Mouse (Mus musculus) embryonic facial prominence, embryonic 10.5 days (tissue): ENCODE measurements around the gene M1ap. TPM values are rescaled to one million over a fixed set of nuclear protein-coding genes. Genes with fewer than 3 reads are reported as not detected.

Experiments
- DNase-seq: peaks from one replicate; pipeline ENCODE4 v3.0.0-alpha.2; 2017; ENCODE audit warnings: low spot score
- H3K27ac ChIP-seq: fragments of 300-500 bp; sonication (generic); replicated peaks from 2 replicates; pipeline ENCODE4 v1.5.1; 2016; ENCODE audit warnings: mild to moderate bottlenecking
- H3K27me3 ChIP-seq: fragments of 300-500 bp; sonication (generic); replicated peaks from 2 replicates; pipeline ENCODE4 v1.6.1; 2016; ENCODE audit warnings: low read depth, mild to moderate bottlenecking; ENCODE audit not compliant: poor library complexity, severe bottlenecking
- H3K36me3 ChIP-seq: fragments of 300-500 bp; sonication (generic); replicated peaks from 2 replicates; pipeline ENCODE4 v1.6.1; 2016; ENCODE audit warnings: mild to moderate bottlenecking, moderate library complexity
- H3K4me1 ChIP-seq: fragments of 300-500 bp; sonication (generic); 2 replicates; pipeline ENCODE4 v1.6.1; 2016
- H3K4me3 ChIP-seq: fragments of 300-500 bp; sonication (generic); 2 replicates; pipeline ENCODE4 v1.5.1; 2016; ENCODE audit warnings: mild to moderate bottlenecking, moderate library complexity
- H3K9me3 ChIP-seq: fragments of 300-500 bp; sonication (generic); 2 replicates; pipeline ENCODE4 v1.6.1; 2016; ENCODE audit warnings: mild to moderate bottlenecking
- WGBS: fragments of 180-500 bp; shearing (Covaris S2); methylation state at CpG from one replicate; pipeline ENCODE4 v1.1.7; 2016; 5-methylcytosine and 5-hydroxymethylcytosine counted together
- polyA plus RNA-seq: library from polyadenylated mRNA; unstranded; fragments of >200 nt; fragmentation: Nextera tagmentation; extraction: Ambion mirVana; gene quantifications from 2 replicates; pipeline ENCODE4 v1.2.1, GENCODE M21; 2016

Gene M1ap
- polyA plus RNA-seq, 1 experiment from 2014 or later, result 0.56 TPM

DNA sequence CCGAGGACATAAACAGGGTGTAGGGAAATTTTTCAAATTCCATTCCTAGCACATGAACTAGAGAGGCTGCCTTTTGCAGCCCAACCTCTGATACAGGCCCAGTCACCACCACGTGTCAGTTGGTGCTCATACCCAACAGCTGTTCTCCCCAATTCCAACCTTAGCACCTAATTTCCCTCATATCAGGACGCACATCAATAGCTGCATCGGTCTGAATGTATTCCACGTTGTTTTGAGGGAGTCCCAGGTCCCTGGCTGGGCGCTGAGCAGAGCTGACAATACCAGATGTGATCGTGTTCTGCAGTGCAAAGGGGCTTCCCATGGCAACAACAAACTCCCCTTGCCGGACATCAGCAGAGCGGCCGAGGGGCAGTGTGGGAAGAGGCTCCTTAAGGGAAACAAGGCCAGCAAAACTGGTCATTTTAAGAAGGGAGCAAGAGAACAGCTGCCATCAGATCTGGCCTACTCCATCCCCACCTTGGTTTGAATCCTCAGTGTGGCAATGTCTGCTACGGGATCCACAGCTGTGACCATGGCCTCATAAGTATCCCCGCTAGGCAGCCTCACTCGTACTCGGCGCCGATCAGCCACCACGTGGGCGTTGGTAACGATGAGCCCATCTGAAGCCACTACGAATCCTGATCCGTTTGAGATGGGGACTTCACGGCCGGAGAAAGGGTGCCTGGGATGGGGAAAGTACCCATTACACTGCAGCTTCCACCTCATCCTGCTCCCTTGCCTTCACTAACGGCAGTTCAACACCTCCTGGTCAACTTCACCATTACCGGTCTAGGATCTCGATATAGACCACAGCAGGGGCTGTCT, 106.6 kb downstream of the M1ap start:
- Histone ChIP-seq H3K4me1 (peaks cover 33% of the 10 kb centered on the region), H3K9me3 (no peaks in the 10 kb centered on the region), H3K27me3 (no peaks in the 10 kb centered on the region), H3K27ac (peak overlapping the region; percentile 93), H3K4me3 (peak overlapping the region; percentile 86), H3K36me3 (peaks cover 50% of the 10 kb centered on the region)
- DNase-seq, result peak; percentile 62
- WGBS, result 3% methylated on average over 26 of the region's 26 CpGs

DNA sequence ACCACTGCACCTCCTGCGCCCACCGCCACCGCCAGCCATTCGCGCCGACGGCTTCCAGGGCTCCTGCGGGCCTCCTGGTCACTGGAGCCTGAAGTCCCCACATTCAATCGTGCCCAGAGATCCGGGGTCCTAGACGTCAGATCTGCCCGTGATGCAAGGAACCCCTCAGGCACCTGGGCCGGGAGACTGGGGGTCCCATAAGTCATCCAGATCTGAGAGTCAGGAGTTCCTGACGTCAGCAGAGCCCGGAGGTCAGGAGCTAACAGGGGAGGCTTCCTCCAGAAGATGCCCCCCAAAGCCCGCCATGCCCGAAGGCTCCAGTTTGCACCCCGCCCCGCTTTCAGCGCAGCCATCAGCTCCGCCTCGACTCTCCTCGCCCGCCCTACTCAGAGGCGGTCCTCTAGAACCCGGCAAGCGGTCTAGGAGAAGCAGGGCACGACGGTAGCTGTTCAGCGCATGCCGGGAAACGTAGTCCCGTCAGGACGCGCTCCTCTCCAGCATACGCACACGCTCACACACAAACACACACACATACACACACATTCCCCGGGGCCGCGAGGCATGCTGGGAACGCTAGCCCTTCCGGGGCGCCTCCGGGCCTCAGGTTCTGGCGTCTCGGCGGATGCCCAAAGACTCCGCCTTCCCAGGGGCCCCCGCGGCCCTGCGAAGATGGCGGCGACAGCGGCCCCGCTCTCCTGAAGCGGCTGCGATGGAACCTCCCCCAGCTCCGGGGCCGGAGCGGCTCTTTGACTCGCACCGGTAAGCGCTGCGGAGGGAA, 107.6 kb downstream of the M1ap start, which contains the start of gene Aup1:
TSS of gene Aup1 (plus strand) at position 448 of the 778 bp plus-strand sequence.
- Histone ChIP-seq H3K27ac (peak within 1 kb of the TSS; percentile 93), H3K4me1 (peaks cover 33% of the 10 kb centered on the region), H3K27me3 (peaks cover 5% of the 10 kb centered on the region), H3K4me3 (peak within 1 kb of the TSS; percentile 86), H3K9me3 (no peaks in the 10 kb centered on the region), H3K36me3 (peaks cover 51% of the 10 kb centered on the region)
- WGBS, result under 1% methylated on average over 64 of the region's 64 CpGs
- peak; percentile 96 for DNase-seq

DNA sequence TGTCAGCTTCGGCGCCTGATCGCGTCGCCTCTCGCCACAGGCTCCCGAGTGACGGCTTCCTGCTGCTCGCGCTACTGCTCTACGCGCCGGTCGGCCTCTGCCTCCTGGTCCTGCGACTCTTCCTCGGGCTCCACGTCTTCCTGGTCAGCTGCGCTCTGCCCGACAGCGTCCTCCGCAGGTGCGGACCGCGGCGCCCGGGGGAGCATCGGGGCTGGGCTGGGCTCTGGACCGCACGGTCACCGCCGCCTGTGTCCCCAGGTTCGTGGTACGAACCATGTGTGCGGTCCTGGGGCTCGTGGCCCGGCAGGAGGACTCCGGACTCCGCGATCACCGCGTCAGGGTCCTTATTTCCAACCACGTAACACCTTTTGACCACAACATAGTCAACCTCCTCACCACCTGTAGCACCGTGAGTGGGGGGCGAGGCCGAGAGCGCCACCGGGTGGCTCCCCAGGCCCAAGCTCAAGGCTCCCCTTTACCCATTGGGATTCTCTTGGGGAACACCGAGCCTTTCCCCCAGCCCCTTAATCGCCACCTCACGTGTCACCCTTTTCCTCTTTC, 108.2 kb downstream of the M1ap start, which contains the start of gene Htra2:
TSS of gene Htra2 (minus strand) at position 403 of the 561 bp plus-strand sequence.
- no peaks in the 10 kb centered on the region for H3K9me3 ChIP-seq
- H3K27me3 ChIP-seq, result peaks cover 10% of the 10 kb centered on the region
- peak within 1 kb of the TSS; percentile 93 for H3K27ac ChIP-seq
- H3K4me3 ChIP-seq, result peak within 1 kb of the TSS; percentile 86
- DNase-seq, result peak; percentile 61
- peaks cover 33% of the 10 kb centered on the region for H3K4me1 ChIP-seq
- WGBS, result under 1% methylated on average over 50 of the region's 50 CpGs
- H3K36me3 ChIP-seq, result peaks cover 50% of the 10 kb centered on the region

DNA sequence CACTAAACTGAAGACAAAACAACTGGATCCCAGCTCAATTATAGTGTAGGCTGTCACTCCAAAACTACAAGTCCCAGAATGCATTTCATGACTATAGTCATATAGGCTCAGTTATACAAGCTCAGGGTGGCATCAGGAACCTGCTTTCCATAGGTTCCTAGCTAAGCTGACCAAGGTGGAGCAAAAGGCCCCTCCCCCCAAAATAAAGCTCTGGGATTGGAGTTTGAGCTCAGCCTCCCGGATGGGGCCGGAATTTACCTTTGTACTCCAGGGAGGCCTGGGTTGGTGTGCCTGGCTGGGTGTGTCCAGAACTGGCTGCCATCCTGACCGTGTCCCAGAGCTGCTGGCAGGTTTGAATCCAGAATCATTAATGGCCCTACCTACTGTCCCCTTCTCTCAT, 111.1 kb downstream of the M1ap start, which contains the start of gene Dqx1:
TSS of gene Dqx1 (plus strand) at position 55 of the 400 bp plus-strand sequence.
- H3K4me1 ChIP-seq, result peaks cover 35% of the 10 kb centered on the region
- no peak within 1 kb of the TSS for H3K4me3 ChIP-seq

DNA sequence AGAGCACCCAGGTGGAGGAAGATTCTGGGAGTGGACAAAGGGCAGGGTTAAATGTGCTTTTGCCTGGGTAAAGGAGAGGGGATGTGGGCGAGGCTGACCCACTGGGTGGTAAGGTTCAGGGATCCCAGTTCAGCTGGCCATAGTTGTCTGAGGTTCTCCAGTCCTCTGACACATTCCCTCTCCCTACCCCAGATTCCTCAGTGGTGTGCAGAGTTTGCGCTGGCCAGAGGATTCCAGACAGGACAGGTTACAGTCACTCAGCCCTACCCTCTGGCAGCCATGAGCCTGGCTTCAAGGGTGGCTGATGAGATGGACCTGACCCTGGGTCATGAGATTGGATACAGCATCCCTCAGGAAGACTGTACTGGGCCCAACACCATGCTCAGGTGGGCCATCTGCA, 112.0 kb downstream of the M1ap start:
- Histone ChIP-seq H3K4me1 (peaks cover 25% of the 10 kb centered on the region), H3K4me3 (no peak overlapping the region), H3K9me3 (no peaks in the 10 kb centered on the region), H3K27me3 (peaks cover 48% of the 10 kb centered on the region), H3K27ac (no peak overlapping the region), H3K36me3 (peaks cover 28% of the 10 kb centered on the region)
- WGBS, result 84% methylated on average over 2 of the region's 2 CpGs
- DNase-seq, result no peak

More for the DNA sequence above, 111.1 kb downstream of the M1ap start, which contains the start of gene Dqx1:
- WGBS, result 50% methylated on average over 3 of the region's 3 CpGs
- peaks cover 38% of the 10 kb centered on the region for H3K27me3 ChIP-seq
- DNase-seq, result no peak
- H3K27ac ChIP-seq, result no peak within 1 kb of the TSS
- peaks cover 28% of the 10 kb centered on the region for H3K36me3 ChIP-seq
- H3K9me3 ChIP-seq, result no peaks in the 10 kb centered on the region

DNA sequence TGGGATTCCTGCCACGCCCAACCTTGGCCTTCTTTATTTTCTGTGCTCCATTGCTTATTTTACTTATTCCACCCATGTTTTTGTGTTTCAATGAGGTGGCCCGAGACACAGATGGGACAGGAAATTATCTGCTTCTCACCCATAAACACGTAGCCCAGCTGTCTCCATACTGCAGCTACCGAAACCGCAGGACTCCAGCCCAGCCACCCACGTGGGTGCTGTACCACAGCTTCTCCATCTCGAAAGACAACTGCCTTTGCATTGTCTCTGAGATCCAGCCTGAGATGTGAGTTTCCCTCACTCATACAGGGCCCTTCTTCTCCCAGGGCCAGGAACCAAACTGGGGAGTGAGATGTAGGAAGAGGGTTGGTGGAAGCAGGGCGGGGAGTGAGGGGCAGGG, 119.3 kb downstream of the M1ap start:
- Histone ChIP-seq H3K4me1 (peaks cover 38% of the 10 kb centered on the region), H3K27me3 (peaks cover 100% of the 10 kb centered on the region), H3K9me3 (no peaks in the 10 kb centered on the region), H3K27ac (no peak overlapping the region), H3K4me3 (no peak overlapping the region), H3K36me3 (no peaks in the 10 kb centered on the region)
- DNase-seq, result no peak
- 37% methylated on average over 8 of the region's 8 CpGs for whole genome bisulfite sequencing

DNA sequence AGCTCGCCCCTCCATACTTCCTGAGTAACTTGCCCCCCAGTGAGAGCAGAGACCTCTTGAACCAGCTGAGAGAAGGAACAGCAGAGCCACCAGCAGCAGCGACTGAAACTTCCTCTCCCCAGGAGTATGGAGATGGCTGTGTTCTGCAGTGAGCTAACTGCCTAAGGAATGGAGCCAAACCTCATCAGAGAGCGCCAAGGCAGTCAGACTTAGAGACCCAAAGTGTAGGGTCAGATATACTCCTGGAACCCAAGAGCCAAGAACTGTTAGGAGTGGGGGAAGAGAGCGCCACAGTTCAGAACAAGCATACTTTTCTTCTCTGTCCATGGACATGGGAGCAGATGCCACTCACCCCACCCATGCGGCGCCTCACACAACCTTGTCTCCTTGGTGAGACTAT, 119.7 kb downstream of the M1ap start:
- H3K36me3 ChIP-seq, result no peaks in the 10 kb centered on the region
- no peak for DNase-seq
- H3K27me3 ChIP-seq, result peaks cover 100% of the 10 kb centered on the region
- no peak overlapping the region for H3K27ac ChIP-seq
- whole genome bisulfite sequencing, result 28% methylated on average over 6 of the region's 6 CpGs
- H3K4me1 ChIP-seq, result peaks cover 42% of the 10 kb centered on the region
- H3K4me3 ChIP-seq, result no peak overlapping the region
- no peaks in the 10 kb centered on the region for H3K9me3 ChIP-seq

DNA sequence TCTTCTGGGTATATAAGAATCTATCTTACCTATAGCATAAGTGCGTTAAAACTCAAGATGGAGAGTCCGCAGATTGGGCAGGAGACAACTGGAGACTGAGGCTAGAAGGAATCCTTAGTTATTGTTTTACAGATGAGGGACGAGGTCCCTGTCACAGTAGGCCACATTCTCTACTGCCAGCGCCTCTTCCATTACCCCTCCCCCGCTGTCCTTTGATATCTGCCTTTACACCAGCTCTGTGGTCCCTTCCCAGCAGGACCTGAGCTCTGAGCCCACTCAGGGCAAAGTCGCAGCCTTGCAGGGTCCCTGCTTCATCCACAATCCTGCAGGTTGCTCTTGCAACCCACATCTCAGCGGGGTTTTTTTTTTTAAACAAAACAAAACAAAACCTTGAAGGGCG, 121.5 kb downstream of the M1ap start:
- Histone ChIP-seq H3K27ac (no peak overlapping the region), H3K4me1 (peaks cover 47% of the 10 kb centered on the region), H3K9me3 (no peaks in the 10 kb centered on the region), H3K4me3 (peak overlapping the region; percentile 51), H3K36me3 (no peaks in the 10 kb centered on the region), H3K27me3 (peaks cover 100% of the 10 kb centered on the region)
- no peak for DNase-seq
- 2% methylated on average over 8 of the region's 8 CpGs for WGBS

DNA sequence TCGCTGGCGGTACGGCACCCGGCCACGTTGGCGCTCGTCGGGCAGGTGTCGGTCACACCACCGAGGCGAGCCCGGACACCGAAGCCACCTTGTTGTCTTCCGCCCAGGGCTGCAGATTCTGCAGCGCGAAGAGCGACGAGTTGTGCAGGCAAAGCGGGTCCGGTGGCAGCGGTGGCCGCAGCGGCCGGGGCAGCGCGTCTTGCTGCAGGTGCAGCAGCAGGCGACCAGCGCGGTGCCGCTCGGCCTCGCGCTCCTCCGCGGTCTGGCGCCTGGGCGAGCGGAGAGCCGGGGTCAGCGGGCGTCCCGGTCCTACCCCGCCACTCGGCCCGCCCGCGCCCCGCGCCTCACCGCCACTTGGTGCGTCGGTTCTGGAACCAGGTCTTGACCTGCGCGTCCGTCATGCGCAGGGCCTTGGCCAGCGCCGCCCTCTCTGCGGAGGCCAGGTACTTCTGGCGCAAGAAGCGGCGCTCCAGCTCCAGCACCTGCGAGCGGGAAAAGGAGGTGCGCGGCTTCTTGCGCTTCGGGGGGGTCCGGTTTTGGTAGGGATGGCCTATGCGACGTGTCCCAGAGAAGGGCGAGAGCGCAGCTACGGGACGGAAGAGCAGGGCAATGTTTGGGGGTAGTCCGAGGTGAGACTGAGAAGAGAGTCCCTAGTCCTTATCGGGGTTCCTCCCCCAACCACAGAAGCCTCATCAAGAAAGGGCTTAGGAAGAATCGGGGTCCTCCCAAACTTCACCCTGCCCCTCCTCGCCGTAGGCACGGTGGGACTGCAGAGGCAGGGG, 122.2 kb downstream of the M1ap start:
- no peaks in the 10 kb centered on the region for H3K9me3 ChIP-seq
- H3K27me3 ChIP-seq, result peaks cover 100% of the 10 kb centered on the region
- DNase-seq, result peak; percentile 67
- under 1% methylated on average over 81 of the region's 81 CpGs for WGBS
- 0 out of 2 replicates have a peak overlapping the region, but pooled peaks have one; percentile 14 for H3K27ac ChIP-seq
- H3K36me3 ChIP-seq, result no peaks in the 10 kb centered on the region
- peak overlapping the region; percentile 51 for H3K4me3 ChIP-seq
- H3K4me1 ChIP-seq, result peaks cover 47% of the 10 kb centered on the region

DNA sequence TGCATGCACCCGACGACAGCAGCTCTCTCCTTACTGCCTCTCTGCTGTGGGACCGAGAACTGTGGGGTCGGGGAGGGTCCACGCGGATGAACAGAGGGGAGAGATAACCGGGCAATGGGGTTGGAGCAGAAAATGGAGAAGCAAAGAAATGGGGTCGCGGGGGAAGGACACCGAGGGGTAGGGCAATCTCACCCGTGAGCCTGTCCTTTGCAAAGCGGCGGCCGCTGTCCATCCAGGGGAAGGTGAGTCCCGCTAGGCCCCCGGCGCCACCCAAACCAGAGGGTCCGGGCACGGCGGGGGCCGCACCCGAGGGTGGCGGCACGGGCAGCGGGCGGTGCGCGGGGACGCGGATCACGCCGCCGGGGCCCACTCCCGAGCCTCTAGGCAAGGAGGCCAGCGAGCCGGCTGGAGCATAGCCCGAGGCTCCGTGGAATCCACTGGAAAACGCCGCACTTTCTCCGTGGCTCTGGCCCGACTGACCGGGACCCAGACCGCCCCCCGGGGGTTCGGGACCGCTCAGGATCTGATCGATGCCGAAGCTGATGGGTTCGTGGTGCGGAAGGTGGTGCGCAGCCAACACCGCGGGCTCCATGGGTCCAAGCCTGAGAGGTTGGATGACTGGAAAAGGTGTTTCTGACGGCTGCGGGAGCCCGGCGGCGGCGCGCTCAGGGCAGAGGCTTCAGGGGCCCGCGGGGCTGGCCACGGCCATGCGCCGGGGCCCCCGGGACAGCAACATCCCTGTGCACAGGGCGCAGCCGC, 123.0 kb downstream of the M1ap start:
- peak overlapping the region; percentile 24; the same call in 1 of the 2 replicates for H3K27ac ChIP-seq

DNA sequence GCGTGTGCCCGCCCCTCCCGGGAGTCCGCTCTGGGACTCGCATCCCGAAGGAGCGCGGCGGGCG, 123.4 kb downstream of the M1ap start, which contains the start of gene Tlx2:
TSS of gene Tlx2 (minus strand) at position 47 of the 64 bp plus-strand sequence.
- DNase-seq, result no peak
- Histone ChIP-seq H3K4me1 (peaks cover 43% of the 10 kb centered on the region), H3K27ac (peak within 1 kb of the TSS; percentile 24; the same call in 1 of the 2 replicates), H3K27me3 (peaks cover 100% of the 10 kb centered on the region), H3K36me3 (no peaks in the 10 kb centered on the region), H3K9me3 (no peaks in the 10 kb centered on the region), H3K4me3 (peak within 1 kb of the TSS; percentile 51)
- 0% methylated on average over 10 of the region's 10 CpGs for WGBS

More for the DNA sequence above, 123.0 kb downstream of the M1ap start:
- peak; percentile 72 for DNase-seq
- H3K36me3 ChIP-seq, result no peaks in the 10 kb centered on the region
- no peaks in the 10 kb centered on the region for H3K9me3 ChIP-seq
- H3K4me1 ChIP-seq, result peaks cover 43% of the 10 kb centered on the region
- WGBS, result 1% methylated on average over 69 of the region's 69 CpGs
- peaks cover 100% of the 10 kb centered on the region for H3K27me3 ChIP-seq
- peak overlapping the region; percentile 51 for H3K4me3 ChIP-seq
